Mouse (Mus musculus): ENCODE data around the gene Arhgef26. TPM values are rescaled to one million over a fixed set of nuclear protein-coding genes. Genes with fewer than 3 reads are reported as not detected.

Arhgef26 gene
- polyA plus RNA-seq, 1 experiment from 2014 or later: 12.5 TPM

DNA sequence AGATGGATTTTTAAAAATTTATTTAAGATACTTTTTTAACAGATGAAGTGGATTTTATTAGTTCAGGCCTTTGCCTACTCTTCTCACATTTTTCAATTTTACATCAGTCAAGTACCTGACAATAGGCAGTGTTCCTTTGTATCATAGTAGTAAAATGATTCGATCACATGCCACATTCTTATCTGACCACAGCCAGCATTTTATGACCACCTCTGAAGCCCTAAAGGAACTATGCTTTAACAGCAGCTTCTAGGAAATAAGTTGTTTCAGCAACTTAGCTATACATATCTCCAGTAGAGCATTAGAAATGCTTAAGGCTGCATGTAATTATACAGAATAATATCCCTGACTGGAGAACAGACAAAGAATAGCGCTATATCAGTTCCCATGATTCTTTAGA lies 146.2 kb downstream of the Arhgef26 start:
- no peaks in the 10 kb centered on the region for H3K9me3 ChIP-seq (ENCODE audit: control insufficient read depth, low read length)
- H3K27me3 ChIP-seq (ENCODE audit: control insufficient read depth, insufficient read depth, low read length): no peaks in the 10 kb centered on the region
- no peak overlapping the region for H3K9ac ChIP-seq (ENCODE audit: low read length)
- DNase-seq (ENCODE audit: low spot score): no peak
- no peak overlapping the region for H3K27ac ChIP-seq (ENCODE audit: low read depth, low read length)
- no peak overlapping the region for H3K4me3 ChIP-seq (ENCODE audit: low read depth, low read length)
- H3K4me2 ChIP-seq (ENCODE audit: low read depth): no peak overlapping the region
- 95% methylated on average over 2 of the region's 2 CpGs for WGBS
- no peaks in the 10 kb centered on the region for H3K4me1 ChIP-seq (ENCODE audit: control insufficient read depth, insufficient read depth, low read length)
- peaks cover 11% of the 10 kb centered on the region for H3K36me3 ChIP-seq (ENCODE audit: control insufficient read depth, insufficient read depth, low read length)
- ATAC-seq (ENCODE audit: insufficient read depth, low FRiP score, low TSS enrichment): no peak

DNA sequence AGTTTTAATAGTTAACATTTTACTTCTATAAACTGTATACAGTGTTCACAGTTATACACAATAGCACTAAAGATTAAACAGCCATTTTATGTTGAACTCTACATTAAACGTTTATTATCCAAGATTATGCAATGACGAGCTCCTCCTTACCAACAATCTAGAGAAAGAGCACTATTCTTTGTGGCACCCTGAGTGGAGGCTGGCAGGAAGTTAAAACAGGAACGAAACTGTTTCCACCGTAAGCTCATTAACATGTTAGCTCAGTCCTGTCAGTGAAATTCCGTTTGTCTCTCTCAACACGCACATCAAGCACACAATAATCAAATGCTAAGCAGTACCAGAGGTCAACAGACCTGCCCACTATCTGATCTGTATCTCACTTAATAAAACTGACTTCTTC lies 154.4 kb downstream of the Arhgef26 start:
- Histone ChIP-seq H3K4me2 (ENCODE audit: low read depth) (no peak overlapping the region), H3K36me3 (ENCODE audit: control insufficient read depth, insufficient read depth, low read length) (peaks cover 7% of the 10 kb centered on the region; the same call in 1 of the 2 replicates), H3K9me3 (ENCODE audit: control insufficient read depth, low read length) (no peaks in the 10 kb centered on the region), H3K4me1 (ENCODE audit: control insufficient read depth, insufficient read depth, low read length) (no peaks in the 10 kb centered on the region), H3K4me3 (ENCODE audit: low read depth, low read length) (no peak overlapping the region), H3K27me3 (ENCODE audit: control insufficient read depth, insufficient read depth, low read length) (no peaks in the 10 kb centered on the region), H3K27ac (ENCODE audit: low read depth, low read length) (no peak overlapping the region), H3K9ac (ENCODE audit: low read length) (no peak overlapping the region)
- DNase-seq (ENCODE audit: low spot score) (no peak), ATAC-seq (ENCODE audit: insufficient read depth, low FRiP score, low TSS enrichment) (no peak)
- 93% methylated on average over 6 of the region's 6 CpGs for WGBS

DNA sequence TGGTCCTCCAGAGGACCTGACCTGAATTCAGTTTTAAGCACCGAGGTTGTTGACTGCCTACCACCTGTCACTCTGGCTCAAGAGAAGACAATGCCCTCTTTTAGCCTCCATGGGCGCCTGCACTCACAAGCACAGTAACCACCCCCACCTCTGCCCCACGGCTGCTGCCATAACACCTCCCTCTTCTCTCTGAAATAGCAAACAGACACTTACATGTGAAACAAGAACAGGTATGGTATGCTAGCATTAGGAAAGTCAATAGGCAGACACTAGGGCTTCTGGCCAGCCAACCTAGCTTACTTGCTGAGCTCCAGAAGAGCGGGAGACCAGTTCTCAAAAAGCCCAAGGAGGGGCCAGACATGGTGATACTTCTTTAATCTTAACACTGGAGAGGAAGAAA lies 161.2 kb downstream of the Arhgef26 start:
- no peak overlapping the region for H3K9ac ChIP-seq (ENCODE audit: low read length)
- no peak overlapping the region for H3K4me2 ChIP-seq (ENCODE audit: low read depth)
- no peak for DNase-seq (ENCODE audit: low spot score)
- no peaks in the 10 kb centered on the region for H3K27me3 ChIP-seq (ENCODE audit: control insufficient read depth, insufficient read depth, low read length)
- no peak overlapping the region for H3K27ac ChIP-seq (ENCODE audit: low read depth, low read length)
- peaks cover 5% of the 10 kb centered on the region; the same call in 1 of the 2 replicates for H3K36me3 ChIP-seq (ENCODE audit: control insufficient read depth, insufficient read depth, low read length)
- 82% methylated on average over 4 of the region's 4 CpGs for WGBS
- H3K4me3 ChIP-seq (ENCODE audit: low read depth, low read length): no peak overlapping the region
- H3K9me3 ChIP-seq (ENCODE audit: control insufficient read depth, low read length): no peaks in the 10 kb centered on the region
- no peaks in the 10 kb centered on the region for H3K4me1 ChIP-seq (ENCODE audit: control insufficient read depth, insufficient read depth, low read length)
- ATAC-seq (ENCODE audit: insufficient read depth, low FRiP score, low TSS enrichment): no peak

DNA sequence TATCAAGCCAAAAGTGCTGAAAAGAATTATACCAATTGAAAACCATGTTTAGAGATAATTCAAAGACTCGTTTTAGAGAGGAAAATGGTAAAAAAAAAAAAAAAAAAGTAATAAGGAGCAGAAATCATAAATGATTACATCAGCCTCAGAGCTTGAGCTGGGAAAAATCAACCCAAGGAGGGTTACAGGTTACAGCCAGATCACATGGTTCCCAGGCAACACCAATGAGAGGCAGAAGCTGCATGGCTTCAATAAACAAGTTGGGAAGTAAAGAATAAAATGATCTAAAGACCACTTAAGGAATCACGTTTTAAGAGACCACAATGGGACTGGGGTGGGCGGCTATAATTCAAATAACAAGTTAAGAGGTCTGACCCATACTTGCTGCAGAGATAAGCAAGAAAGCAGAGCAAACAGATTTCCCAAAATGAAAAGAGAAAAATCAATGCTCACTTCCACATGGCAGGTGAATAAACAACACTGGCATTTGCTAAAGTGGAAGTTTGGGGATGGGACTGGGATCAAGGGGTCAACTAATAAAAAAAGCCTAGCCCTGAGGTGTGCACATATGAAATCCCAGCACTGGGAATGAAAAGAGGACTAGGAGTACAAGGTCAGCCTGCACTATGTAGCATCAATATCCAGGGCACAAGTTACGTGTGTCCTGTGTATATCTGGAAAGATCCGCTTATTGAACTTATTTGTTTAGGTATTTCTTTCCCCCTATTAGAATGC lies 167.2 kb downstream of the Arhgef26 start:
- Histone ChIP-seq H3K4me1 (ENCODE audit: control insufficient read depth, insufficient read depth, low read length) (peaks cover 6% of the 10 kb centered on the region; the same call in 1 of the 2 replicates), H3K36me3 (ENCODE audit: control insufficient read depth, insufficient read depth, low read length) (no peaks in the 10 kb centered on the region), H3K27me3 (ENCODE audit: control insufficient read depth, insufficient read depth, low read length) (no peaks in the 10 kb centered on the region), H3K9ac (ENCODE audit: low read length) (no peak overlapping the region; the same call in 1 of the 2 replicates), H3K4me3 (ENCODE audit: low read depth, low read length) (peak overlapping the region; percentile 91), H3K27ac (ENCODE audit: low read depth, low read length) (no peak overlapping the region), H3K4me2 (ENCODE audit: low read depth) (peak overlapping the region; percentile 69), H3K9me3 (ENCODE audit: control insufficient read depth, low read length) (no peaks in the 10 kb centered on the region)
- ATAC-seq (ENCODE audit: insufficient read depth, low FRiP score, low TSS enrichment) (no peak), DNase-seq (ENCODE audit: low spot score) (no peak)
- 83% methylated on average over 5 of the region's 5 CpGs for WGBS

DNA sequence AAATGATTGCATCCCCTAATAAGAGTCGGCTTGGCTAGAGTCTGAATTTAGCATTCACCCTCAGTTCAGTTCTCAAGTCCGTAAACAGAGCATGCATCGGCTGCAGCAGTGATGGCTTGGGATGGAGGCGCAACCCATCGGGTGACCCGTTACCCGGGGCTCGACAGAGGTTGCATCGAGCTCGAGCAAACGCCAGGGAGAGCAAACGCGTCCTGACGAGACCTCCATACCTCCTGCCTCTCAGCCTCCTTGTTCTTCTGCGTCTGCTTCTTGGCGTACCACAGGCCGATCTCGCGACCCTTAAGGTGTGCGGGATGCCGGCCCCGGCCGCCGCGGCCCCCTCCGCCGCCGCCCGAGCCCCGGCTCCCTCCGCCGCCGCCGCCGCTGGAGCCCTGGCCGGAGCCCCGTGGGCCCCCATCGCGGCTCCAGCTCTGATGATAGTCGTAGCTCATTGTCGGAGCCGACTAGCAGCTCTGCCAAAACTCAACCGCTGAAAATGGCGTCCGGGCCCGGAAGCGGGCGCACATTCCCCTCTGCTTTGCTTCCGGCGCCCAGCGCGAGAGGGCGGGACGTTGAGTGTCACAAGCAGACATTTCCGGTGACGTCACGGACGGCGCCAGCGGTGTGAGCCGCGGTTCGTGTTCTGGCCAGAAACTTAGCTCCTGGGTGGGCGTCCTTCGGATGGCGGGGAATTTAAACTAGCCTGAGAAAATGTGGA lies 168.5 kb downstream of the Arhgef26 start, which contains the start of gene Dhx36:
TSS of gene Dhx36 (minus strand) at position 517 of the 718 bp plus-strand sequence.
- peak; percentile 98 for DNase-seq (ENCODE audit: low spot score)
- peak within 1 kb of the TSS; percentile 97 for H3K9ac ChIP-seq (ENCODE audit: low read length)
- peaks cover 6% of the 10 kb centered on the region; the same call in 1 of the 2 replicates for H3K4me1 ChIP-seq (ENCODE audit: control insufficient read depth, insufficient read depth, low read length)

DNA sequence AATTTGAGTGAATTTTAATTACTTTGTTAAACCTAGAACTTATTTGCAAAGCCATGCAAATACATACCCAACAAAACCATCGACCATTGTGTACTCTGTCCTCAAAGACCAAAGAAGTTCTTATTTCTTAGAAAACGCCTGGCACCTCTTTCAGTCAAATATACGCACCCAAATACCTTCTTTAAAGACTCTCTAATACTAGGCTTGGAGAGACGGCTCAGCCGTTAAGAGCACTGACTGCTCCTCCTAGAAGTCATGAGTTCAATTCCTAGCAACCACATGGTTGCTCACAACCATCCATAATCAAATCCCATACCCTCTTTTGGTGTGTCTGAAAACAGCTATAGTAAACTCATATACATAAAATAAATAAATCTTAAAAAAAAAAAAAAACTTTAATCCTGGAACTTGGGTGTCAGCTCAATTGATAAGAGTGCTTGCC lies 169.1 kb downstream of the Arhgef26 start:
- 48% methylated on average over 5 of the region's 5 CpGs for WGBS
- Histone ChIP-seq H3K4me3 (ENCODE audit: low read depth, low read length) (peak overlapping the region; percentile 91), H3K27ac (ENCODE audit: low read depth, low read length) (no peak overlapping the region), H3K9ac (ENCODE audit: low read length) (no peak overlapping the region), H3K36me3 (ENCODE audit: control insufficient read depth, insufficient read depth, low read length) (no peaks in the 10 kb centered on the region), H3K4me1 (ENCODE audit: control insufficient read depth, insufficient read depth, low read length) (peaks cover 6% of the 10 kb centered on the region; the same call in 1 of the 2 replicates), H3K9me3 (ENCODE audit: control insufficient read depth, low read length) (no peaks in the 10 kb centered on the region), H3K27me3 (ENCODE audit: control insufficient read depth, insufficient read depth, low read length) (no peaks in the 10 kb centered on the region), H3K4me2 (ENCODE audit: low read depth) (peak overlapping the region; percentile 22)
- DNase-seq (ENCODE audit: low spot score): no peak
- peak; percentile 43; the same call in 1 of the 2 replicates for ATAC-seq (ENCODE audit: insufficient read depth, low FRiP score, low TSS enrichment)

More for the DNA sequence above, 168.5 kb downstream of the Arhgef26 start, which contains the start of gene Dhx36:
- peak within 1 kb of the TSS; percentile 69 for H3K4me2 ChIP-seq (ENCODE audit: low read depth)
- no peaks in the 10 kb centered on the region for H3K9me3 ChIP-seq (ENCODE audit: control insufficient read depth, low read length)
- peak; percentile 99 for ATAC-seq (ENCODE audit: insufficient read depth, low FRiP score, low TSS enrichment)
- no peaks in the 10 kb centered on the region for H3K27me3 ChIP-seq (ENCODE audit: control insufficient read depth, insufficient read depth, low read length)
- H3K4me3 ChIP-seq (ENCODE audit: low read depth, low read length): peak within 1 kb of the TSS; percentile 91
- H3K36me3 ChIP-seq (ENCODE audit: control insufficient read depth, insufficient read depth, low read length): no peaks in the 10 kb centered on the region
- peak within 1 kb of the TSS; percentile 92 for H3K27ac ChIP-seq (ENCODE audit: low read depth, low read length)
- WGBS: under 1% methylated on average over 66 of the region's 66 CpGs

Other genes with a start within 250 kb of the Arhgef26 start
- gene Dhx36, start 168.7 kb downstream of the Arhgef26 start, polyA plus RNA-seq (2014; fragmentation: Nextera tagmentation; extraction: Ambion mirVana): 49.9 and 51.9 TPM in 2 replicates